Mouse (Mus musculus): ENCODE data around the gene Sprr2a1. TPM values are rescaled to one million over a fixed set of nuclear protein-coding genes. Genes with fewer than 3 reads are reported as not detected.
"Not testable (repeated sequence)": the region's sequence is repeated elsewhere in the genome, so short reads cannot be mapped to it uniquely, and the experiment has no call there.

Sprr2a1 gene
- polyA plus RNA-seq, 1 experiment: not detected

DNA sequence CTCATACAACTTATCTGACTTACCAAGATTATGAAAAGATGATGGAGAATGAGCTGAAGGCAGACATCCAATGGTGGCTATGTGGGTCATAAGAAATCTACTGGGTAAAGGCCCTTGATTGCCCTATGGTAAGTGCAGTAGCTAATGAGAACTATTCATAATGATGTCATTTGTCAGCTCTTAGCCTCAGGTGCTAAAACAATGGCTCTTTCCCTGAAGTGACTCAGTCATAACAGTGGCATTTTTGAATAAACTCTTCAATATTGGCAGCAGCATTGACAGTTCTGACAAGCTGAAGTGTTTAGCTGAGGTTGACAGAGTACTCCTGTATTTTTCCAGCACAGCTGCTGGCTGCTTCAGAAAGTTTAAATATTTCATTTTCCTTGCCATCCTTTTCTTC lies 32.9 kb downstream of the Sprr2a1 start:
- H3K4me3 ChIP-seq (ENCODE audit: insufficient read depth, low read length); H3K4me1 ChIP-seq (ENCODE audit: control insufficient read depth, insufficient read depth, low read length); H3K27ac ChIP-seq (ENCODE audit: insufficient read depth, low read length): not testable (repeated sequence)

DNA sequence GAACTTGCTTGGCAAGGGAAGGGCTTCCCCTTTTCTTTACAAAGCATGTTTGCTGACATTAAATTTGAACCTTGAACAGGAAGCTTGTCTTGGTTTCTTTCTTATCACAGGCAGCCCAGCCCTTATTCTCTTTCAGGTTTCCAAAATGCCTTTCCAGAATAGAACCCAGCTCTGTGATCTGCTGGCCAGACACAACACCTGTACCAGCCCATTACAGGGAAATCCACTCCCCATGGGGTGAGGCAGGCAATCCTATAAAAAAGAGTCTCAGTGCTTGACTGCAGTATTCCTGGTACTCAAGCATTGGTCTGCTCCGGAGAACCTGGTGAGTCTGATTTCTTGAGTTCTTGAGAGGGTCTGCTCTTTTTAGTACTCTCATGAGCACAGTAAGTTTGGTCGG lies 34.9 kb downstream of the Sprr2a1 start:
- H3K4me3 ChIP-seq (ENCODE audit: insufficient read depth, low read length); H3K4me1 ChIP-seq (ENCODE audit: control insufficient read depth, insufficient read depth, low read length); H3K27ac ChIP-seq (ENCODE audit: insufficient read depth, low read length): not testable (repeated sequence)

DNA sequence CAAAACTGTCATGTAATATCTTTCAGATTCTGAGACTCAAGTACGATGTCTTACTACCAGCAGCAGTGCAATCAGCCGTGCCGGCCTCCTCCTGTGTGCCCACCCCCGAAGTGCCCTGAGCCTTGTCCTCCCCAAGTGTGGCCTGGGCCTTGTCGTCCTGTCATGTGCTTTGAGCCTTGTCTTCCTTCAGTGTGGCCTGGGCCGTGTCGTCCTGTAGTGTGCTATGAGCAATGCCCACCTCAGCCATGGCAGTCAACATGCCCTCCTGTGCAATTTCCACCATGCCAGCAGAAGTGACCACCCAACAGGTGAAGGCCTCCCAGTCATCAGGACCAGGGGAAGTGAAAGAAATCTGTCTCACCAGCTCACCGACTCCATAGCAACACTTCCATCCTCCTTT lies 38.3 kb downstream of the Sprr2a1 start:
- H3K4me1 ChIP-seq (ENCODE audit: control insufficient read depth, insufficient read depth, low read length); H3K4me3 ChIP-seq (ENCODE audit: insufficient read depth, low read length); H3K27ac ChIP-seq (ENCODE audit: insufficient read depth, low read length): not testable (repeated sequence)

DNA sequence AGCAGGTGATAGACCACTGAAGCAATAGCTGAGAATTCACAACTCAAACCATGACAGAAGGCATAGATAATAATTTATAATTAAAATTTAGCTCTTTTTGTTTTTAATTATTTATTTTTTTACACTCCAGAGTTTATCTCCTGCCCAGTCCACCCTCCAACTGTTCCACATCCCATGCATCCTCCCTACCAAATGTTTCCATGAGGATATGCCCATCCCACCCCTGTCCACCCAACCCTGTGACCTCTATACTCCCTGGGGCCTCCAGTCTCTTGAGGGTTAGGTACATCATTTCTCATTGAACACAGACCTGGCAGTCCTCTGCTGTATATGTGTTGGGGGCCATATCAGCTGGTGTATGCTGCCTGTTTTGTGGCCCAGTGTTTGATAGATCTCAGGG lies 42.9 kb downstream of the Sprr2a1 start:
- H3K4me1 ChIP-seq (ENCODE audit: control insufficient read depth, insufficient read depth, low read length); H3K27ac ChIP-seq (ENCODE audit: insufficient read depth, low read length); H3K4me3 ChIP-seq (ENCODE audit: insufficient read depth, low read length): not testable (repeated sequence)

DNA sequence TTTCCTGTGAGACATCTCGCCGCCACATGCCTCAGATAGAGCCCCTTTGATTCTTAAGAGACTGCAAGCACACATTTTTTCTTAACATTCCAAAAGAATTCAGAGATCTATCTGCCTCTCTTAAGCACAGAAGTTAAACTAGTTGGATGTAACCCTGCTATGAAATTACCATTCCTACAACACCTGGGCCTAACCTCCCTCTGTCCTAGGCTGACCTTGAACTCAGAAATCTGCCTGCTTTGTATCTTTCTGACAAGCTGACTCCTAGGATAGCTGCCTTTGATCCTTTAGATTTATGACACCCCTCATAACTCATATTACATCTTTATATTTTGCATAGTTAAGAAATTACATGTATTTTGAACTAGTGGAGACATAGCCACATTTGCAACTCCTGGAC lies 47.9 kb downstream of the Sprr2a1 start:
- not testable (repeated sequence) for H3K4me1 ChIP-seq (ENCODE audit: control insufficient read depth, insufficient read depth, low read length)

More for the DNA sequence above, 47.9 kb downstream of the Sprr2a1 start:
- H3K4me3 ChIP-seq (ENCODE audit: insufficient read depth, low read length); H3K27ac ChIP-seq (ENCODE audit: insufficient read depth, low read length): not testable (repeated sequence)

Other genes with a start within 250 kb of the Sprr2a1 start
- not detected in 2 replicates for gene Pglyrp3, start 201.2 kb upstream of the Sprr2a1 start, polyA plus RNA-seq (2011; ENCODE audit: insufficient read length, low read depth, missing spikeins)
- not detected in 2 replicates for gene Lor, start 132.7 kb upstream of the Sprr2a1 start, polyA plus RNA-seq (2011; ENCODE audit: insufficient read length, low read depth, missing spikeins)
- gene Prr9, start 91.9 kb upstream of the Sprr2a1 start, polyA plus RNA-seq (2011; ENCODE audit: insufficient read length, low read depth, missing spikeins): 0.42 TPM in 1 of 2 replicates, not detected in the other
- gene Lelp1, start 73.1 kb upstream of the Sprr2a1 start, polyA plus RNA-seq (2011; ENCODE audit: insufficient read length, low read depth, missing spikeins): not detected in 2 replicates
- not detected in 2 replicates for gene Sprr2a2, start 121 bp downstream of the Sprr2a1 start, polyA plus RNA-seq (2011; ENCODE audit: insufficient read length, low read depth, missing spikeins)
- gene Sprr2a3, start 69.6 kb downstream of the Sprr2a1 start, polyA plus RNA-seq (2011; ENCODE audit: insufficient read length, low read depth, missing spikeins): not detected in 2 replicates
- not detected in 2 replicates for gene Sprr2b, start 100.8 kb downstream of the Sprr2a1 start, polyA plus RNA-seq (2011; ENCODE audit: insufficient read length, low read depth, missing spikeins)
- not detected in 2 replicates for gene Sprr2d, start 123.3 kb downstream of the Sprr2a1 start, polyA plus RNA-seq (2011; ENCODE audit: insufficient read length, low read depth, missing spikeins)
- not detected in 2 replicates for gene Sprr2e, start 136.3 kb downstream of the Sprr2a1 start, polyA plus RNA-seq (2011; ENCODE audit: insufficient read length, low read depth, missing spikeins)
- not detected in 2 replicates for gene Sprr2f, start 149.4 kb downstream of the Sprr2a1 start, polyA plus RNA-seq (2011; ENCODE audit: insufficient read length, low read depth, missing spikeins)
- not detected in 2 replicates for gene Sprr2h, start 169.9 kb downstream of the Sprr2a1 start, polyA plus RNA-seq (2011; ENCODE audit: insufficient read length, low read depth, missing spikeins)
- gene Sprr2i, start 192.2 kb downstream of the Sprr2a1 start, polyA plus RNA-seq (2011; ENCODE audit: insufficient read length, low read depth, missing spikeins): not detected in 2 replicates
- gene Sprr2j-ps, start 202.3 kb downstream of the Sprr2a1 start, polyA plus RNA-seq (2011; ENCODE audit: insufficient read length, low read depth, missing spikeins): not detected in 2 replicates
- 25.6 and 29.8 TPM in 2 replicates for gene Gm9774, start 213.6 kb downstream of the Sprr2a1 start, polyA plus RNA-seq (2011; ENCODE audit: insufficient read length, low read depth, missing spikeins)
- 13.2 and 40.5 TPM in 2 replicates for gene Sprr2k, start 216.8 kb downstream of the Sprr2a1 start, polyA plus RNA-seq (2011; ENCODE audit: insufficient read length, low read depth, missing spikeins)
- not detected in 2 replicates for gene Sprr1b, start 223.0 kb downstream of the Sprr2a1 start, polyA plus RNA-seq (2011; ENCODE audit: insufficient read length, low read depth, missing spikeins)
- 0.42 TPM in 1 of 2 replicates, not detected in the other for gene Sprr3, start 242.9 kb downstream of the Sprr2a1 start, polyA plus RNA-seq (2011; ENCODE audit: insufficient read length, low read depth, missing spikeins)